Mouse (Mus musculus) forebrain, embryonic 14.5 days (tissue): Measurements from ENCODE around the gene Asrgl1. TPM values are rescaled to one million over a fixed set of nuclear protein-coding genes. Genes with fewer than 3 reads are reported as not detected.

Experiments used
- ATAC-seq: fragments of 200-750 bp; cut with Nextera tagmentation; 2 replicates; pipeline ENCODE4 v1.8.0; 2017; ENCODE audit warnings: mild to moderate bottlenecking, moderate library complexity
- DNase-seq: peaks from one replicate; pipeline ENCODE4 v3.0.0-alpha.2; 2015; ENCODE audit warnings: low spot score
- H3K27ac ChIP-seq: fragments of 300-500 bp; sonication (generic); 2 replicates; pipeline ENCODE4 v1.5.1; 2014; ENCODE audit warnings: low read depth, mild to moderate bottlenecking, control low read depth, low read length, moderate library complexity
- H3K27me3 ChIP-seq: fragments of 300-500 bp; sonication (generic); replicated peaks from 2 replicates; pipeline ENCODE4 v1.6.1; 2014; ENCODE audit warnings: low read length, control low read depth, mixed read lengths; ENCODE audit not compliant: control insufficient read depth, insufficient read depth
- H3K36me3 ChIP-seq: fragments of 300-500 bp; sonication (generic); 2 replicates; pipeline ENCODE4 v1.6.1; 2014; ENCODE audit warnings: low read length, control low read depth; ENCODE audit not compliant: control insufficient read depth, insufficient read depth
- H3K4me1 ChIP-seq: fragments of 300-500 bp; sonication (generic); 2 replicates; pipeline ENCODE4 v1.6.1; 2014; ENCODE audit warnings: antibody characterized with exemption, low read length, control low read depth; ENCODE audit not compliant: control insufficient read depth, insufficient read depth
- H3K4me2 ChIP-seq: fragments of 300-500 bp; sonication (generic); 2 replicates; pipeline ENCODE4 v1.6.1; 2014; ENCODE audit warnings: mild to moderate bottlenecking, control low read depth, low read length
- H3K4me3 ChIP-seq: fragments of 300-500 bp; sonication (generic); 2 replicates; pipeline ENCODE4 v1.5.1; 2014; ENCODE audit warnings: low read depth, low read length, control low read depth
- H3K9ac ChIP-seq: fragments of 300-500 bp; sonication (generic); 2 replicates; pipeline ENCODE4 v1.6.1; 2014; ENCODE audit warnings: mild to moderate bottlenecking, low read length, control low read depth, moderate library complexity
- H3K9me3 ChIP-seq: fragments of 300-500 bp; sonication (generic); replicated peaks from 2 replicates; pipeline ENCODE4 v1.6.1; 2016; ENCODE audit warnings: low read length, control low read depth, mixed read lengths; ENCODE audit not compliant: control insufficient read depth
- WGBS: fragments of 180-500 bp; shearing (Covaris S2); extraction: QIAGEN DNeasy Blood & Tissue Kit; methylation state at CpG from one replicate; pipeline ENCODE4 v1.1.7; 2014; 5-methylcytosine and 5-hydroxymethylcytosine counted together
- polyA plus RNA-seq: library from polyadenylated mRNA; unstranded; fragments of >200 nt; fragmentation: Nextera tagmentation; extraction: Ambion mirVana; gene quantifications from 2 replicates; pipeline ENCODE4 v1.2.1, GENCODE M21; 2014

Gene Asrgl1
- polyA plus RNA-seq, 1 experiment from 2014 or later: 24.4 TPM

- Histone ChIP-seq H3K27ac (no peak overlapping the region), H3K27me3 (no peaks in the 10 kb centered on the region), H3K9me3 (no peaks in the 10 kb centered on the region), H3K4me1 (no peaks in the 10 kb centered on the region), H3K4me3 (no peak overlapping the region), H3K4me2 (no peak overlapping the region), H3K36me3 (no peaks in the 10 kb centered on the region), H3K9ac (no peak overlapping the region)
- 66% methylated on average over 4 of the region's 4 CpGs for WGBS
- ATAC-seq: no peak
- DNase-seq: no peak
Observed at GRCm38 (mm10) chr19:9060103-9060502, 75.3 kb downstream of the Asrgl1 start.

Other genes with a start within 250 kb of the Asrgl1 start
- gene 1810009A15Rik, start 246.8 kb downstream of the Asrgl1 start, polyA plus RNA-seq: 63.7 and 77.6 TPM in 2 replicates
- not detected in 2 replicates for gene Gm49416, start 246.7 kb downstream of the Asrgl1 start, polyA plus RNA-seq
- gene Ints5, start 242.6 kb downstream of the Asrgl1 start, polyA plus RNA-seq: 25.0 and 32.1 TPM in 2 replicates
- 73.3 and 78.9 TPM in 2 replicates for gene Ganab, start 237.6 kb downstream of the Asrgl1 start, polyA plus RNA-seq
- gene B3gat3, start 215.3 kb downstream of the Asrgl1 start, polyA plus RNA-seq: 53.3 and 67.0 TPM in 2 replicates
- 0.93 and 0.99 TPM in 2 replicates for gene Rom1, start 206.3 kb downstream of the Asrgl1 start, polyA plus RNA-seq
- gene Eml3, start 206.1 kb downstream of the Asrgl1 start, polyA plus RNA-seq: 4.1 and 5.4 TPM in 2 replicates
- 57.1 and 57.4 TPM in 2 replicates for gene Mta2, start 193.8 kb downstream of the Asrgl1 start, polyA plus RNA-seq
- 24.2 and 26.4 TPM in 2 replicates for gene Tut1, start 181.8 kb downstream of the Asrgl1 start, polyA plus RNA-seq
- 356 and 360 TPM in 2 replicates for gene Eef1g, start 168.6 kb downstream of the Asrgl1 start, polyA plus RNA-seq
- 2.6 and 4.5 TPM in 2 replicates for gene Ahnak, start 146.4 kb downstream of the Asrgl1 start, polyA plus RNA-seq
- not detected in 2 replicates for gene Scgb1a1, start 47.7 kb downstream of the Asrgl1 start, polyA plus RNA-seq